Mouse (Mus musculus) gastrocnemius, postnatal 4 days (tissue): ENCODE results near the gene 3110040N11Rik. TPM values are rescaled to one million over a fixed set of nuclear protein-coding genes. Genes with fewer than 3 reads are reported as not detected.

ENCODE experiments used
- DNase-seq, 2 experiments: peaks; one replicate each; pipeline ENCODE4 v3.0.0; 2021 to 2022; ENCODE audit warnings: low spot score in 2 of 2, mixed read lengths in 2 of 2
- total RNA-seq, 2 experiments: library from RNA; stranded (reverse); gene quantifications; 2 replicates each; pipeline ENCODE4 v1.2.3; 2021

The 3110040N11Rik gene
- total RNA-seq, 2 experiments from 2014 or later: 28.6 to 30.5 TPM

DNA sequence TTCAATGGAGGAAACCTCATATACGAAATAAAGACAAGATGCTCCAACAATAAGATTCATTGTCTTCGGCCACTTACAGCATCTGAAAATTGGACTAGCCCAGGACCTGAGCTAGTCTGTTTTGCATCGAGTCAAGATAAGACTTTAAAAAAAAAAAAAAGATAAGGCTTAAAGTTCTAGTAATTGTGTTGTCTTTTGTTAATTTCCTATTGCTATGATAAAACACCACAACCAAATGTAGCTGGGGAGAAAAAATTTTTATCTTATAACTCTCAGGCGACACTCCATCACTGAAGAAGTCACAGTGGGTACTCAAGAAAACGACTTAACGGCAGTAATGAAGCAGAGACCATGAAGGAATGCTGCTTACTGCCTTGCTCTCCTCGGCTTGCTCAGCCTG is 49.3 kb downstream of the 3110040N11Rik start:
- DNase-seq: no peak

GRCm38 (mm10) chr7:81738720-81739385 is 50.4 kb downstream of the 3110040N11Rik start:
- DNase-seq: no peak

GRCm38 (mm10) chr7:81735300-81736048 is 53.8 kb downstream of the 3110040N11Rik start:
- no peak for DNase-seq

GRCm38 (mm10) chr7:81732183-81733089 is 56.8 kb downstream of the 3110040N11Rik start:
- DNase-seq: no peak

Other genes starting within 250 kb of the 3110040N11Rik start
- 100 to 1,000 TPM; 152 to 158 TPM for gene Fsd2, start 222.5 kb downstream of the 3110040N11Rik start, total RNA-seq
- 1 to 10 TPM; 7.5 to 9.0 TPM for gene Whamm, start 218.2 kb downstream of the 3110040N11Rik start, total RNA-seq
- gene Homer2, start 82.0 kb downstream of the 3110040N11Rik start, total RNA-seq: 10 to 100 TPM; 22.3 to 23.3 TPM
- gene Ramac, start 26.6 kb downstream of the 3110040N11Rik start, total RNA-seq: 10 to 100 TPM; 31.5 to 35.9 TPM
- gene Btbd1, start 40.0 kb upstream of the 3110040N11Rik start, total RNA-seq: 100 to 1,000 TPM; 177 to 218 TPM
- gene Gm10160, start 66.3 kb upstream of the 3110040N11Rik start, total RNA-seq: not detected
- gene Tm6sf1, start 69.5 kb upstream of the 3110040N11Rik start, total RNA-seq: 100 to 1,000 TPM in 1 of 2 experiments, 10 to 100 TPM in 1; 92.9 to 136 TPM
- 10 to 100 TPM; 11.8 to 12.3 TPM for gene Hdgfl3, start 145.0 kb upstream of the 3110040N11Rik start, total RNA-seq
- under 1 TPM in 1 of 2 experiments, not detected in 1; 0.08 TPM for gene Bnc1, start 202.8 kb upstream of the 3110040N11Rik start, total RNA-seq